Mouse (Mus musculus) erythroblast, embryonic 14.5 days (primary cell): ENCODE measurements around the gene Zdhhc7.

Experiments used
- GATA1 ChIP-seq: IDR thresholded peaks from 2 replicates; pipeline ENCODE4 v1.6.1; 2012; ENCODE audit warnings: low read length, inconsistent platforms, mixed read lengths
- TAL1 ChIP-seq: IDR thresholded peaks from 3 replicates; pipeline ENCODE4 v1.6.1; 2012; ENCODE audit warnings: low read length, inconsistent platforms, mixed read lengths

DNA sequence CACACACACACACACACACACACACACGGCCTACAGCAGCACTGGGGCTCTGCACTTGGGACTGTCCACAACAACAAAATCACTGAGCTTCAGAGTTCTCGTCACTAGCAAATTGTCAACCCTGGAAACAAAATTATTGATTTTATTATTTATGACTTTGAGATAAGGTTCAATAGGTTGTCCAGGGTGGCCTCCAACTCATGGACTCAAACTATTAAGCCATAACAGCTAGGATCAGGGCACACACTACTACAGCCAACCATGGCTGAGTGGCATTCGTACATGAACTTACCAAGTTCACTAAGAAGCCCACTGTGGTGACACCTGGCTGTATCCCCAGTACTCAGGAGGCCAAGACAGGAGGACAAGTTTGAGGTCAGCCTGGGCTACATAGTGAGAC is 8.2 kb downstream of the Zdhhc7 start:
- TF ChIP-seq GATA1 = no peak
- no peak for TF ChIP-seq TAL1
